Mouse (Mus musculus) heart, postnatal 0 days (tissue): ENCODE data around the gene Mcl1. TPM values are rescaled to one million over a fixed set of nuclear protein-coding genes. Genes with fewer than 3 reads are reported as not detected.

Experiments used
- ATAC-seq: fragments of 200-750 bp; cut with Nextera tagmentation; 2 replicates; pipeline ENCODE4 v1.8.0; 2017; ENCODE audit warnings: low read depth, moderate number of reproducible peaks, moderate library complexity; ENCODE audit not compliant: insufficient read depth
- DNase-seq: peaks from one replicate; pipeline ENCODE4 v3.0.0-alpha.2; 2016; ENCODE audit warnings: low spot score
- H3K27ac ChIP-seq: fragments of 300-500 bp; sonication (generic); 2 replicates; pipeline ENCODE4 v1.5.1; 2014; ENCODE audit warnings: low read depth, mild to moderate bottlenecking
- H3K27me3 ChIP-seq: fragments of 300-500 bp; sonication (generic); 2 replicates; pipeline ENCODE4 v1.6.1; 2014; ENCODE audit warnings: low read length, mixed read lengths; ENCODE audit not compliant: control insufficient read depth, insufficient read depth
- H3K36me3 ChIP-seq: fragments of 300-500 bp; sonication (generic); replicated peaks from 2 replicates; pipeline ENCODE4 v1.6.1; 2014; ENCODE audit warnings: low read length, mixed read lengths; ENCODE audit not compliant: control insufficient read depth, insufficient read depth
- H3K4me1 ChIP-seq: fragments of 300-500 bp; sonication (generic); 2 replicates; pipeline ENCODE4 v1.6.1; 2014; ENCODE audit warnings: antibody characterized with exemption; ENCODE audit not compliant: control insufficient read depth, insufficient read depth
- H3K4me2 ChIP-seq: fragments of 300-500 bp; sonication (generic); 2 replicates; pipeline ENCODE4 v1.6.1; 2014; ENCODE audit warnings: low read depth, mild to moderate bottlenecking, low read length, moderate library complexity
- H3K4me3 ChIP-seq: fragments of 300-500 bp; sonication (generic); 2 replicates; pipeline ENCODE4 v1.5.1; 2014; ENCODE audit warnings: low read depth, low read length
- H3K9ac ChIP-seq: fragments of 300-500 bp; sonication (generic); replicated peaks from 2 replicates; pipeline ENCODE4 v1.6.1; 2014; ENCODE audit warnings: low read depth, low read length, mixed read lengths
- H3K9me3 ChIP-seq: fragments of 300-500 bp; sonication (generic); replicated peaks from 2 replicates; pipeline ENCODE4 v1.6.1; 2016; ENCODE audit warnings: low read length; ENCODE audit not compliant: control insufficient read depth
- CTCF ChIP-seq: IDR thresholded peaks from 2 replicates; pipeline ENCODE4 v1.5.1; 2016; ENCODE audit warnings: antibody characterized with exemption, control low read depth, low read depth
- EP300 ChIP-seq: IDR thresholded peaks from 2 replicates; pipeline ENCODE4 v1.6.1; 2016; ENCODE audit warnings: antibody characterized with exemption, low read depth
- WGBS: fragments of 180-500 bp; shearing (Covaris S2); extraction: QIAGEN DNeasy Blood & Tissue Kit; methylation state at CpG from one replicate; pipeline ENCODE4 v1.1.7; 2014; 5-methylcytosine and 5-hydroxymethylcytosine counted together
- polyA plus RNA-seq: library from polyadenylated mRNA; unstranded; fragments of >200 nt; fragmentation: Nextera tagmentation; extraction: Ambion mirVana; gene quantifications from 2 replicates; pipeline ENCODE4 v1.2.1, GENCODE M21; 2015
- total RNA-seq: library from RNA; depleted of rRNA; stranded (reverse); fragments of >200 nt; gene quantifications from 2 replicates; pipeline ENCODE4 v1.2.3, GENCODE M21; 2014; ENCODE audit warnings: low replicate concordance

Mcl1 gene
- total and polyA plus RNA-seq, 2 experiments from 2014 or later = 50.1 to 278 TPM

DNA sequence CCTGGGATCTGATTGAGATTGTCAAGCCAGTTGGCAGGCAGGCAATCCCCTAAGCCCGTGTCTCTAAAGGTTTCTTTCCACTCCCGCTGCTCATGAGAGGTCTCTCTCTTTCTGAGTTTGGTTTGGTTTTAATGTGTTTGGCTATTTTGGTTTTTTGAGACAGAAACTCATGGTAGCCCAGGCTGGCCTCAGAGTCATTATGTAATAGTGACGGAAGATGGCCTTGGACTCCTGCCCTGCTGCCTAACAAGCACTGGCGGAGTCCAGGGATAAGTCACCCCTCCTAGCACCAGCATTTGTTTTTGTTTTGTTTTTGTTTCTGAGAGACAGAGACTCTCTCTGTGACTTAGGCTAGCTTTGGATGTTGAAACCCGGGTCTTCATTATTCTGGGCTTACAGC, 3.2 kb upstream of the Mcl1 start:
- no peak overlapping the region for H3K27ac ChIP-seq
- no peak for ATAC-seq
- H3K9ac ChIP-seq = no peak overlapping the region
- TF ChIP-seq EP300 (no peak), CTCF (no peak)
- peaks cover 7% of the 10 kb centered on the region for H3K36me3 ChIP-seq
- DNase-seq = no peak
- no peak overlapping the region for H3K4me3 ChIP-seq
- H3K4me1 ChIP-seq = peaks cover 18% of the 10 kb centered on the region
- H3K27me3 ChIP-seq = no peaks in the 10 kb centered on the region
- H3K4me2 ChIP-seq = no peak overlapping the region
- H3K9me3 ChIP-seq = no peaks in the 10 kb centered on the region
- WGBS = 82% methylated on average over 5 of the region's 5 CpGs

DNA sequence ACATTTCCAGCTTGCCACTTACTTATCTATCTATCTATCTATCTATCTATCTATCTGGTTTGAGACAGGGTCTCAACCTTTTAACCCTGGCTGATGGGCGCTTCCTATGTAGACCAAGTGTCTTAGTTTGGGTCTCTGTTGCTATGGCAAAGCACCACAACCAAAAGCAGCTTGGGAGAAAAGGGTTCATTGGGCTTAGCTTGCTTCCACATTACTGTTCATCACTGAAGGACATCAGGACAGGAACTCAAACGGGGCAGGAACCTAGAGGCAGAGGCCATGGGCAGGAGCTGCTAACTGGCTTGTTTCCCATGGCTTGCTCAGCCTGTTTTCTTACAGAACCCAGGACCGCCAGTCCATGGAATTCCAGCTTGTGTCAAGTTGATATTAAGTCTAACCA, 1.5 kb upstream of the Mcl1 start:
- WGBS = 80% methylated on average over 3 of the region's 3 CpGs
- DNase-seq (no peak), ATAC-seq (no peak)
- H3K9ac ChIP-seq = no peak overlapping the region
- H3K36me3 ChIP-seq = peaks cover 21% of the 10 kb centered on the region
- H3K4me3 ChIP-seq = no peak overlapping the region
- H3K27ac ChIP-seq = no peak overlapping the region
- H3K4me1 ChIP-seq = 0 out of 2 replicates have a peak, but pooled peaks cover 9% of the 10 kb centered on the region
- no peak overlapping the region for H3K4me2 ChIP-seq
- no peaks in the 10 kb centered on the region for H3K9me3 ChIP-seq
- TF ChIP-seq EP300 (no peak), CTCF (no peak)
- H3K27me3 ChIP-seq = no peaks in the 10 kb centered on the region

DNA sequence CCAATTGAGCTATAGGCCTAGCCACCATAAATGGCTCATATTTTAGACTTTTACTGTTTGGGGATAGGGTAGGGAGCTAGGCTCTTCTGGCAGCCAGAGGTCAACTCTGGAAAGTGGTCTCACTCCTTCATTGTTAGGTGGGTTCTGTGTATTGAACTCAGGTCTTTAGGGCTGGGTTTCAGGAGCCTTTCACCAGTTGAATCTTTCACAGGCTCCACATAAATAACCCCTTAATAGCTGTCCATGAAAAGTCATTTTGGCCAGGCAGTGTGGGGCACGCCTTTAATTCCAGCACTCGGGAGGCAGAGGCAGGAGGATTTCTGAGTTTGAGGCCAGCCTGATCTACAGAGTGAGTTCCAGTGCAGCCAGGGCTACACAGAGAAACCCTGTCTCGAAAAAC, 877 bp upstream of the Mcl1 start:
- no peak for DNase-seq

DNA sequence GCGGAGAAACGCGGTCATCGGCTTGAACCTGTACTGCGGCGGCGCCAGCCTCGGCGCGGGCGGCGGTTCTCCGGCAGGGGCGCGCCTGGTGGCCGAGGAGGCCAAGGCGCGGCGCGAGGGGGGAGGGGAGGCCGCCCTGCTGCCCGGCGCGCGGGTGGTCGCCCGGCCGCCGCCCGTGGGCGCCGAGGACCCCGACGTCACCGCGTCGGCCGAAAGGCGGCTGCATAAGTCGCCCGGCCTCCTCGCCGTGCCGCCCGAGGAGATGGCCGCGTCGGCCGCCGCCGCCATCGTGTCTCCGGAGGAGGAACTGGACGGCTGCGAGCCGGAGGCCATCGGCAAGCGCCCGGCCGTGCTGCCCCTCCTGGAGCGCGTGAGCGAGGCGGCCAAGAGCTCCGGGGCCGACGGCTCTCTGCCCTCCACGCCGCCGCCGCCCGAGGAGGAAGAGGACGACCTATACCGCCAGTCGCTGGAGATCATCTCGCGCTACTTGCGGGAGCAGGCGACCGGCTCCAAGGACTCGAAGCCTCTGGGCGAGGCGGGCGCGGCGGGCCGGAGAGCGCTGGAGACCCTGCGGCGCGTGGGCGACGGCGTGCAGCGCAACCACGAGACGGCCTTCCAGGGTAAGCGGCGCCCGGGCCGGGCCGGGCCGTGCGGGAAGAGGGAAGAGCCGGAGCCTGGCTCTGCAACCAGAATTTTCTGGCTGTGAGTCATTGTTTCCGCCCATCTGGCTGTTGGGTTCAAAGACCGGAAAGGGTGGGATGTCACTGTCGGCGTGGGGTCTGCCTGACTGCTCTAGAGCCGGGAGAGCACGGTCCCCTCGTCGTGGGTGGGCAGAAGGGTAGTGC, 502 bp downstream of the Mcl1 start:
- Histone ChIP-seq H3K4me1 (peaks cover 19% of the 10 kb centered on the region), H3K27ac (peak overlapping the region; percentile 100), H3K4me2 (peak overlapping the region; percentile 92), H3K36me3 (peaks cover 40% of the 10 kb centered on the region), H3K4me3 (peak overlapping the region; percentile 99), H3K9ac (peak overlapping the region; percentile 100), H3K9me3 (no peaks in the 10 kb centered on the region), H3K27me3 (no peaks in the 10 kb centered on the region)
- under 1% methylated on average over 78 of the region's 113 CpGs for WGBS
- TF ChIP-seq CTCF (no peak), EP300 (peak; percentile 90)
- ATAC-seq (peak; percentile 27), DNase-seq (peak; percentile 90)

More for the DNA sequence above, 877 bp upstream of the Mcl1 start:
- no peak for TF ChIP-seq EP300
- no peak for TF ChIP-seq CTCF
- Histone ChIP-seq H3K4me2 (peak overlapping the region; percentile 69), H3K9ac (no peak overlapping the region), H3K27ac (peak overlapping the region; percentile 100), H3K4me1 (peaks cover 13% of the 10 kb centered on the region), H3K4me3 (peak overlapping the region; percentile 99), H3K36me3 (peaks cover 27% of the 10 kb centered on the region), H3K27me3 (no peaks in the 10 kb centered on the region), H3K9me3 (no peaks in the 10 kb centered on the region)
- WGBS = 79% methylated on average over 3 of the region's 3 CpGs
- no peak for ATAC-seq

DNA sequence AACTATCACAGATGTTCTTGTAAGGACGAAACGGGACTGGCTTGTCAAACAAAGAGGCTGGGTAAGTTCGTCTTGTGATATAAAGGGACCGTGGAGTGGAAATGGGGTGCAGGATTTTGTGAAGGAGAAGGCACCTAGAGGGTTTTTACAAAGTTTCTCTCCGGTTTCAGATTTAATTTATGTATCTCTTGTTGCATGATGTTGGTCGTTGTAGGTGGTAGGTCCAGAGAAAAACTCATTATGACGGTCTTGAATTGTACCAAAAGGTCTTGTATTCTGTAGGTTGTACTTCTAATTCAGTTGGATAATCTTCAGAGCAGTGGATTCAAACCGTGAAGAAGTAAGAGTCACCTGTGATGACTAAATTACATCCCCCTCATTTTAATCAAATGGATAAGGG, 1.4 kb downstream of the Mcl1 start:
- Histone ChIP-seq H3K27ac (peak overlapping the region; percentile 100), H3K4me3 (peak overlapping the region; percentile 99), H3K4me2 (peak overlapping the region; percentile 92), H3K9me3 (no peaks in the 10 kb centered on the region), H3K36me3 (peaks cover 48% of the 10 kb centered on the region), H3K4me1 (peaks cover 28% of the 10 kb centered on the region), H3K27me3 (no peaks in the 10 kb centered on the region), H3K9ac (peak overlapping the region; percentile 100)
- ATAC-seq (no peak), DNase-seq (no peak)
- TF ChIP-seq EP300 (0 out of 2 replicates have a peak, but pooled peaks have one; percentile 8), CTCF (no peak)
- under 1% methylated on average over 8 of the region's 8 CpGs for WGBS
